Mouse (Mus musculus) B cell, adult (primary cell): ENCODE data around the gene Rps3. TPM values are rescaled to one million over a fixed set of nuclear protein-coding genes. Genes with fewer than 3 reads are reported as not detected.

Experiments
- total RNA-seq: library from RNA; stranded (reverse); gene quantifications from 4 replicates; pipeline ENCODE4 v1.2.4, GENCODE M21; 2023; ENCODE audit not compliant: inconsistent age

The Rps3 gene
- total RNA-seq, result 1,171 to 1,219 TPM (median 1,199 TPM) in 4 replicates

GRCm38 (mm10) chr7:99483271-99483923 lies at the start of gene Rps3:
Gene Rps3 (minus strand): TSS chr7:99483738.

GRCm38 (mm10) chr7:99465811-99466210 lies 17.7 kb downstream of the Rps3 start, which contains the start of gene Klhl35:
Gene Klhl35 (plus strand): TSS chr7:99466004.

Other genes with a start within 250 kb of the Rps3 start
- not detected in 4 replicates for gene Mogat2, start 245.1 kb downstream of the Rps3 start, total RNA-seq
- not detected in 4 replicates for gene Map6, start 216.3 kb downstream of the Rps3 start, total RNA-seq
- gene Serpinh1, start 130.5 kb downstream of the Rps3 start, total RNA-seq, result 0.26 to 0.42 TPM (median 0.39 TPM) in 3 of 4 replicates, not detected in the other
- gene Gdpd5, start 102.3 kb downstream of the Rps3 start, total RNA-seq, result 2.1 to 3.0 TPM (median 2.8 TPM) in 4 replicates
- gene Klhl35, start 17.7 kb downstream of the Rps3 start, total RNA-seq, result 0.66 to 0.67 TPM in 2 of 4 replicates, not detected in the others
- gene Arrb1, start 51.7 kb upstream of the Rps3 start, total RNA-seq, result 48.5 to 63.1 TPM (median 54.8 TPM) in 4 replicates
- gene Tpbgl, start 143.4 kb upstream of the Rps3 start, total RNA-seq, result 0.15 to 0.33 TPM (median 0.22 TPM) in 4 replicates
- gene Slco2b1, start 227.6 kb upstream of the Rps3 start, total RNA-seq, result 0.36 to 1.2 TPM (median 0.83 TPM) in 4 replicates
- not detected in 4 replicates for gene Olfr520, start 246.5 kb upstream of the Rps3 start, total RNA-seq